Mouse (Mus musculus): Measurements from ENCODE around the gene Vwa8.

The Vwa8 gene

GRCm38 (mm10) chr14:79151711-79152110 is 302.9 kb downstream of the Vwa8 start:
- no peak for DNase-seq

- DNase-seq: peak in 1 of 2 experiments; percentile 55
These were observed 305.0 kb downstream of the Vwa8 start for GRCm38 (mm10) chr14:79153896-79154295.

DNA sequence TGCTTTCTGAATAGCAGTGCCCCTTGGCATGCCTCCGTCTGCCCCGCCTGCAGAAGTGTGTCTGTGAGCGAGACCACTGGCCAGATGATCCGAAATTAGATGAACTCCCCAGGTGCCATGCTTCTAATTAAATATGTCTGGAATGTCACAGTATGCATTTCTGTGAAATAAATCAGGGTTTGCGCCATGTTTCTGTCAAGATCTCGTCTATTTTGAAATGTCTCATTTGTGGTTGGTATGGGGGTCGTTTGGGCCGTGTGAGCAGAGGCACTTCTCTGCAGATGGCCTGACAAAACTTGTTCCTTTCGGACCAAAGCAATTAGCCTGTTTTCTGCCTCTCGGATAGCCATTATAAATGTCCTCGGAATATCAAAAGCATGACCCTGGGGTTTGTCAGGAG is 306.1 kb downstream of the Vwa8 start:
- DNase-seq: no peak

GRCm38 (mm10) chr14:79156526-79157411 is 307.9 kb downstream of the Vwa8 start:
- peak in 1 of 2 experiments; percentile 28 for DNase-seq

- DNase-seq: peak; percentile 75 to 89
These were observed 308.8 kb downstream of the Vwa8 start for GRCm38 (mm10) chr14:79157451-79158218.

GRCm38 (mm10) chr14:79158219-79158521 is 309.3 kb downstream of the Vwa8 start:
- DNase-seq: no peak

DNA sequence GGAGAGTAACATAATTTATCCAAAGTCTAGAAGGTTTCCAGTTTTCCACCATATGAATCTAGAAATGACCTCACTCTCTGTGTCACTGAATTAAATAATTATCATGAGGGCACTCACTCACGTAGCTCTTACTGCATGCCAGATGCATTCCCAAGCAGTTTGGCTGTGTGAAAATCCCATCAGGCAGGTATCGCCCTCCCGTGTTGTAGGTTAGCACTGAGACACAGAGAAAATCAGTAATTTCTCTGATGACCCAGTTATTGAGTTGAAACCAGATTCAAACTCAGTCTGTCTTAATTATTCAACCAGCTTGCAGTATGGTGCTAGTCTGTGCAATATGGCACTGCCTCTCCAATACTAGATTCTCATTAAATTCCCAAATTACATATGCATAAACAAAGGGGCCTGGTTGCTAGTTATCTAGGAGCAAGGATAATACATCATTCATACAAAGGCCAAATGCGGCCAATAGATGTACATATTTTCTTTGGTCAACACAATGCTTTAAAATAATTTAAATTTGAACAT is 309.9 kb downstream of the Vwa8 start:
- DNase-seq: no peak

DNA sequence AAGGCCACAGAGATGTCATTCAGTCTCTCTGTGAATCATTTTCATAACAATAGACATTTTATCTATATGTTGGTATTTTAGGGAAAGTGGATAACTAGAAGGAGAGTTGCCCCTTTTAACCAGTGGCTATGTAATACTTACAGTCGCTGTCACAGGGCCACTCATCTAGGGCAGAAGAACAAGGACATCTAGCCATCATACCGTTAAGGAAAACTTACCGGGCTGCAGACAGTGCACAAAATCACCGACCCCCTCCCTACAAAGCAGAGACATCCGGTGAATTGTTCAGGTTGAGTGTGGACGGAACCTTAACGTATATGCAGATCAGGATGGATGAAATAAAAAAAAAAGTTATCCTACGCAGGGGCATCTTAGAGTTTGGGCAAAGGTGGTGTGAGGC is 310.6 kb downstream of the Vwa8 start:
- DNase-seq: no peak

DNA sequence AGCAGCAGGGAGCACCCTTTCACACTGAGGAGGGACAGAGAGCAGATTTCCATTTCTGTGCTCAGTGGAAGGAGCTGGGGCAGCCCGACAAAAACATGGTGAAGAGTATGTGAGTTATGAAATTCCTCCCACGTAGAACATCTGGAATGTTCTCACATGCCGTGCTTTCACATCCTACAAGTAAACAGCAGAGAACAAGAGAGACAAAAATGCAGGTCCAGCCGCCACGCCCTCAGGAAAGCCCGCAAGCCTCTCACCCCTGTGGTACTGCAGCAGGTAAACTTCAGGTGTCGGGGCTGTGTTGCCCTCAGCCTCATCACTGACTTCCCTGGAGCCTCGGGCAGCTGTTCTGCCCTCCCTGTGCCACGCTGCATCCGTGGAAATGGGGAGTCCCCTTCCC is 311.6 kb downstream of the Vwa8 start:
- no peak for DNase-seq

GRCm38 (mm10) chr14:79160966-79161365 is 312.1 kb downstream of the Vwa8 start:
- no peak for DNase-seq

DNA sequence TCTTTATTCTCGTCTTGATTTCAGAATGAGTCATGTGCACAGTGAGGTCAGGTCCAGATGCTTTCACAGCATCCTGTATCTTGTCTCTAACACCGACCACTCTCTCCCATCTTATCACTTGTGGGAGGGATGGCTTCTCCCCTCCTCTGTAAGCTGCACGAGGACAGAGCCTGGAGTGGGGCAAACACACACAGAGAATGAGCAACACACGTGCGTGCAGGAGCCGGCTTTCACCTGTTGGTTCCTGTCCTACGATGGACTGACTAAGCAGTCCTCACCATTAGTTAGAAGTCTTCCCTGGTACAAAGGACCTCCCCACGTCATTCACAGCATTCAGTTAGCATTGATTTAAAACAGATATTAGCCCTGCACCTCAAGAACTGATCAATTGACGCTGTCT is 312.9 kb downstream of the Vwa8 start:
- no peak for DNase-seq

DNA sequence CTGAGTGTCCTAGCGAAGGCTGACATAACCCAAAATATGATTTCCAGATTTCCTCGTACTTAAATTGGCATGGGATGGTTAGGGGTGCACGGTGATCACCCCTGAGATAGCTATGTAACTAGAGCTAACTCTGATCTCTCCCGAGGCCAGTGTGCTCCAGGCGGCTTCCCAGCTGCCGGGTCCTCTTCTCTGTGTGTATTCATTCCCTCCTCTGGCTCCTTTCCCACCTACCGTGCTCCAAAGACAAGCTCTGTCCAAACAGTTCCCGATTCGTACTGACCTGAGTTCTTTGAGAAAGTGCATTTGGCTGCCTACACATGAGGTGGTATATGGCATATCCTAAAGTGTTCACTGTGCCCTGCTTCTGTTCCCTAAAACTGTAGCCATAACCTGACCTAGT is 313.8 kb downstream of the Vwa8 start:
- no peak for DNase-seq

DNA sequence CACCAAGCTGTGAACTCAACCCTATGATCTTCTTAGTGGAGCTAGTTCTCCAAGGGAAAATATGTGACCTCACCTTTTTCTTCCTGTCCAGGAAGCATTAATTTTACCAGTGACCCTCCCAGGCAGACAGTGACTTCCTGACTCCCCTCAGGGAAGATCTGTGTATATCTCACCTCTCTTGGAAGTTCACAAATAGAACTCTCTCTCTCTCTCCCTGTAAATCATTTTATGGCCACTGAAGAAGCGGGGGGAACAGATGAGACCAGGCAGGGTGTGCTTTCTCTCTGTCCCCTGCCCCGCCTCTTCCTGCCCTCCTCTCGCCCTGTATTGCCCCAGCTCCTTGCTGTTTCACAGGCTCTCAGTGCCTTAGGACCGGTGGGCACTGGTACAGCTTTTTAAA is 315.5 kb downstream of the Vwa8 start:
- DNase-seq: peak; percentile 54 to 84

GRCm38 (mm10) chr14:79164925-79165324 is 316.1 kb downstream of the Vwa8 start:
- DNase-seq: peak in 1 of 2 experiments; percentile 40

- no peak for DNase-seq
These were observed 325.7 kb downstream of the Vwa8 start for GRCm38 (mm10) chr14:79174526-79174925.

DNA sequence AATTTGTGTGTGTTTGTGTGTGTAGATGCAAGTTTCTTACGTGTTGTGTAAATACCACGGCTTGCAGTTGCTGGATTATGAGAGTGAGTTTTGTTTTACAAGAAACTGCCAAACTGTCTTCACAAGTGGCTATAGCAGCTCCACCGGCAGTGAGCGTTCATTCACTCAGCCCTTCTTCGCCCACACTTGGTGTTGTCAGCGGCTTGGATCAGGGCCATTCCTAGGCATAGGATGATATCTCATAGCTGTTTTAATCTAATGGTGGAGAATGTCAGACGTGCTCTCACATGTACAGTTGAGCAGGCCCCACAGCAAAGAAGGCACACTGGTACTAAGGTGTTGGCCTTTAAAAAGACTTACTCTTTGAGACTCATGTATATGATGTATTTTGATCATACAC is 328.9 kb downstream of the Vwa8 start:
- peak in 1 of 2 experiments; percentile 22 for DNase-seq

DNA sequence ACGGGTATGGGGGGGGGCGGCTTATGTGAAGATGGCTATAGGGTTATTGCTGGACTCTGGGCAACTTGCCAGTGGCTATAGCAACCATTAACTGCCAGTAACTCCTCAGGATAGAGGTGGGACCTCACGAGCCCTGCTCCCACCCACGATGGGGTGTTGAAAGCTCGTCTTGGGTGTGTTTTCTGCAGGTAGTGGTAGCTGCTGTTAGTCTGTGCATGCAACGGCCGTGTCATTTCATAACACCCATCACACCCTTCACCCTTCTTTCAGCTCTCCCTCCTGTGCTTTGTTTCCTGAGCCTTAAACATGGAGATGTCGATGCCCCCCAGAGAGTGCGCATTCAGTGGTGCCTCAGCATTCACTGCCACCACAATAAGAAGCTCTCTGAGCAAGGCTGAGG is 329.4 kb downstream of the Vwa8 start:
- peak in 1 of 2 experiments; percentile 26 for DNase-seq

DNA sequence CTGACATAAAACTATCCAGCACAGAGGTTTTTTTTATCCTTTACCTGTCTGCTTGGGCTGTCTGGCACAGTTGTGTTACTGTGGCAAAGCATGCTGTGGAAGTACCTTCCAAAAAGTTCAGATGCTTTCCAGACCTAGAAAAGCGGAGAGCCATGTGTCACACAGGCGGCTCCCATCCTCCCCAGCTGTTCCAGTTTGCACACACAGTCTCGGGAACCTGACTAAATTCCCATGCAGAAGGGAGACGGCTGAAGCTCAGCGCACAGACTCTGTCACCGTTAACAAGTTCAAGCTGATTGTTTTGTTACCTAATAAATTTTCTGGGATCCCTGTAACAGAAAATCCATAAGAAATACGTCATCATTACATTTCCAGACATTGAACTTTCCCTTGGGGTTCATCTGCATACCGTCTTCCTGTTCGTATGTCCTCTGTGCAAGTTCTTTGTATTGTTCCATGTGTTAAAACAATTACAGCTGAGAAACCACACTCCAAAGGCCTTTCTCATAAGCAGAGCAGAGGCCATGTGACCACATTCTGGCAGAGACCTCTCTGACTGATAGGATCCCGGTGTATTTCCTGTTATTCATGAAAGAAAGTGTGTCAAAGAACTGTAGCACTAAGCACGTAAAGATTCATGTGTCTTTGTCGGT is 331.4 kb downstream of the Vwa8 start:
- peak in 1 of 2 experiments; percentile 44 for DNase-seq

- no peak for DNase-seq
These were observed 332.9 kb downstream of the Vwa8 start for GRCm38 (mm10) chr14:79181748-79182147.

GRCm38 (mm10) chr14:79182801-79183200 is 333.9 kb downstream of the Vwa8 start:
- peak in 1 of 2 experiments; percentile 48 for DNase-seq

DNA sequence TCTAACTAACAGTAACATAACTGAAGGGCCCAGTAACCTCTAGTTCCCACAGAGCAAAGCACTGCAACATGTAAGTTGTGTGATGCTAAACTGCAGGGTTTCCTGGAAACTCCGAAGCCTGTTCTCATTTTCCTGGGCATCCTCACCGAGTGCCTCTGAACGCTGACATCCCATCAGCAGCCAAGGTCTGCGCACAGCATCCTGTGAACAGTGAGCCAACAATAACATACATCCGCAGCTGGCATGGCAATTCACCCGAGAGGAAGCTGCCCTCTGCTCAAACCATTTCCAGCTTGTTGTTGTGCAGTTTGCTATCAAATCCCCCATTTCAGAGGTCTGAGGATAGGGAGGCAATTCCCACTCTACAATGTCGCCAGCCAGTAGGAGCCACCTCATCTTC is 334.4 kb downstream of the Vwa8 start:
- DNase-seq: peak in 1 of 2 experiments; percentile 54

GRCm38 (mm10) chr14:79184071-79184470 is 335.2 kb downstream of the Vwa8 start:
- DNase-seq: peak; percentile 21 to 77

GRCm38 (mm10) chr14:79185018-79185685 is 336.3 kb downstream of the Vwa8 start:
- DNase-seq: no peak

Measured in kidney, postnatal 25 days (tissue).